Mouse (Mus musculus): ENCODE measurements at regions not wholly inside any gene's neighbourhood (a gene's known extent, or its start where the extent isn't known, plus 50 kb on each side); places are given as distances from the start of the nearest gene placed in this dataset.

GRCm38 (mm10) chr14:18394071-18394745 lies 62.5 kb upstream of the Ube2e1 start:
- in situ Hi-C loops (cut with MboI, MseI), result no loop called here

DNA sequence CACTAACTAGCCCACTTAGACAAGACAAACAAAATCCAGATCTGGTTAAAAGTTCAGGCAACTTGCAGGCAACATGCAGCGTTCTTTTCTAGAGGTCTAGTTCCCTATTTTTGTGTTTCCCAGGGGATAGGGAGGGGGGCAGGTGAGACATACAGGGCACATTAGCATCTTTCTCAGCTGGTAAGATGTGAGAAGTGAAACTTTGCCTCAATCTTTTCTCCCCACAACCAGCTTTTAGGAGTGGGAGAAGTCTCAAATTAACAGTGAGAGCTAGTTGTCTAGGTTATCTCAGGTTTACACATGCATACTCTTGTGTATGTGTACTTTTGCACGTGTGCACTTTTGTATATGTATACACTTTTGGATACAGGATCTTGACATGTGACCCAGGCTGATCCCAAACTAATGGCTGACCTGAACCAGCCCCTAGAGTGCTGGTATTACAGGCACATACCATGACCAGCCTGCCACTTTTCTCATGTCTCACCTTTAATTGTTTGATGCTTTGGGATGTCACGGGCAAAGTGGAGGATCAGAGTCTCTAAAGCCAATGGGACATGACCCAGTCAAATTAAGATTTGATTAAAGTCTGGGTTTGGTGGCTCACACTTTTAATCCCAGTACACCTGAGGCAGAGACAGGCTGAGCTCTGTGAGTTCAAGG lies 60.3 kb upstream of the Ube2e1 start:
- in situ Hi-C loops (cut with MboI, MseI), result no loop called here

DNA sequence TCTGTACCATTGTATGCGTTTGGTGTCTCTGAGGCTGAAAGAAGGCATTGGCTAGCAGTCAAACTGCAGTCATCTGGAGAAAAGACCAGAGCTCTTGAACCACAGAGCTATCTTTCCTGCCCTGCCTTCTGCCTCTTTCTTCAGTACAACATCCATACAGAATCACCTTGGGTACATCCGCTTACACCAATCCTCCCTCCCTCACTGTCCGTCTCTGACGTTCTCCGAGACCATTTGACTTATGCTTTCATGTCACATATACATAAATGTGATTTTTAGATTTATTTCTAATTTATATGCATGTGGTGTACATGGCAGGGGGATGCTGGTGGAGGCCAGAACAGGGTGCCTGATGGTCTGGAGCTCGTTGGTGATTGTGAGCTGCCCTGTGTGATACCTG lies 57.7 kb upstream of the Ube2e1 start:
- in situ Hi-C loops (cut with MboI, MseI), result no loop called here

DNA sequence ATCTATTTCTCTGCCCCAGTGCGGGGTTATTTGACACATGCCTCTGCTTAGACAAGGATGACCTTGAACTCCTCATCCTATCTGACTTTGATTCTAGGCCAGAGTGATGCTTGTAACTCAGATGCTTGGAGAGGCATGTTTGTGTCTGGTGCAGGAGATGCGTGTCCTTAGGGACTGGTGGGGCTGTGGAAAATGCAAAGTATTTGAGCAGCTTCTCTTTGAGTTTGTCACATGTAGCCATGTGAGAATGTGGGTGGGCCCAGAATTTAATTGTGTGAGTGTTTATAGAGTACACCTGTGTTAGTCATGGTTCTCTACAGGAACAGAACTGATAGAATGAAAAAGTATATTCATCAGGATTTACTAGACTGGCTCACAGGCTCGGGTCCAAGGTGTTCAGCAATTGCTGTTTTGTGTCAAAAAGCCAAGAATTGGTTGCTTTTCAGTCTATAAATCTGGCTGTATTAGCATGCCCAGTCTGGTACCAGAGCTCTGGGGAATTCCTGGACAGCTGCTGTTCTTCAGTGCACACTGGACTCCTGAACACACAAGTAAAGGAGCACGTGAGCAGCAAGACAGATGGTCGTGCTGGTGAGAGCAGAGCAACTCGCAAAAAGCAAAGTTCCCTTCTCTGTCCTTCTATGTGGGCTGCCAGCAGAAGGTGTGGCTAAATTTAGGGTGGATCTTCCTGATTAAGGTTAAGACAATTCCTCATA lies 54.5 kb upstream of the Ube2e1 start:
- in situ Hi-C loops (cut with MboI, MseI), result no loop called here
